Mouse (Mus musculus) CD4-positive naive resting alpha-beta T cell, adult 76 days (primary cell): ENCODE data around the gene Atxn1l. TPM values are rescaled to one million over a fixed set of nuclear protein-coding genes. Genes with fewer than 3 reads are reported as not detected.

Experiments used
- total RNA-seq: library from RNA; stranded (reverse); gene quantifications from one replicate; pipeline ENCODE4 v1.2.4, GENCODE M21; 2023

The Atxn1l gene
- total RNA-seq: 27.2 TPM

GRCm38 (mm10) chr8:109737237-109738048 lies at the start of gene Atxn1l:
Gene Atxn1l, minus strand, starts transcription at chr8:109737739.

GRCm38 (mm10) chr8:109778280-109778977 lies 40.9 kb upstream of the Atxn1l start, which contains the start of gene Ap1g1:
Gene Ap1g1, plus strand, starts transcription at chr8:109778554.

GRCm38 (mm10) chr8:109705320-109706075 lies 32.0 kb downstream of the Atxn1l start, which contains the start of gene Zfp821:
Gene Zfp821, plus strand, starts transcription at chr8:109705546.

GRCm38 (mm10) chr8:109693146-109693900 lies 44.2 kb downstream of the Atxn1l start, which contains the start of gene Ist1:
Gene Ist1, minus strand, starts transcription at chr8:109693260.

Other genes starting within 250 kb of the Atxn1l start
- gene Pmfbp1, start 243.7 kb downstream of the Atxn1l start, total RNA-seq: not detected
- gene Dhx38, start 171.9 kb downstream of the Atxn1l start, total RNA-seq: 89.8 TPM
- gene Txnl4b, start 171.8 kb downstream of the Atxn1l start, total RNA-seq: 4.1 TPM
- 0.56 TPM for gene Hp, start 158.6 kb downstream of the Atxn1l start, total RNA-seq
- 24.1 TPM for gene Dhodh, start 129.1 kb downstream of the Atxn1l start, total RNA-seq
- 1.6 TPM for gene Pkd1l3, start 123.2 kb downstream of the Atxn1l start, total RNA-seq
- gene Ist1, start 44.5 kb downstream of the Atxn1l start, total RNA-seq: 90.5 TPM
- 3.8 TPM for gene Zfp821, start 32.2 kb downstream of the Atxn1l start, total RNA-seq
- gene Ap1g1, start 40.8 kb upstream of the Atxn1l start, total RNA-seq: 80.6 TPM
- gene Phlpp2, start 130.8 kb upstream of the Atxn1l start, total RNA-seq: 5.1 TPM
- not detected for gene Marveld3, start 224.5 kb upstream of the Atxn1l start, total RNA-seq